Mouse (Mus musculus): Measurements from ENCODE around the gene Ccdc149.

Gene Ccdc149

DNA sequence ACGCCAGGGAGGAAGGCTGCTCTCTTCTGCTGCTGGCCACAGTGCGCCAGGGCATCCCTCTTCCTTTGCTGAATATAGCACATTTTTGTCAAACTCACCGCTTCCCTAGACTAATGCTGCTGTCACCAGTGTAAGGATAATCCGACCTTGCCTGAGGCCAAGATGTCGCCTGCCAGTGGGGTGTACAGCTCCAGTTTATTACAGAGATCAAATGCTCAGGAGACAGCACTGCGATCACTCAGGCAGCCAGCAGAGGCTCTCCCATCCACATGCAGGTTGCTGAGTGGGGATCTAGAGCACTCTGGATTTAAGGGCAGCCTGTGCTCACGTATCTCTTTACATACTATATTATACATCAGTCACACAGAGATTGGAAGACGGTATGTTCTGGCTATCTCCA is 22.1 kb downstream of the Ccdc149 start:
- no peak for DNase-seq (ENCODE audit: low read depth in 2 of 2, low spot score in 2 of 2)

DNA sequence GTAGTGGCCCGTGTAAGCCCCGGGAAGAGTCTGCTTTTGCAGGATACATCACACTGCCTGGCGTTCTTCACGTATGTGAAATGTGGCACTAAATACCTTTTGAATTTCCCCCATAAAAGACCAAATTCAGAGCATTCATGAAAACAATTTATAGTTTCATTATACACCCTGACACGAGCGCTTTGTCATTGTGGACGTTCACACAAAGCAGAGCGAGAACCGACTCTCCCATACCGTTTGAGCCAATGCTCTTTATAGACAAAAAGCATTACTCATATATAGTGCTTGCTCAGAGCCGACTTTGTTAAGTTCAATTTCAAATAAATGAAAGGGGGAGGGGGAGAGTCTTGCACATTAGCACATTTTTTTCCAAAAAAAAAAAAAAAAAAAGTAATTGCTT is 31.0 kb downstream of the Ccdc149 start:
- DNase-seq (ENCODE audit: low read depth in 2 of 2, low spot score in 2 of 2): no peak

DNA sequence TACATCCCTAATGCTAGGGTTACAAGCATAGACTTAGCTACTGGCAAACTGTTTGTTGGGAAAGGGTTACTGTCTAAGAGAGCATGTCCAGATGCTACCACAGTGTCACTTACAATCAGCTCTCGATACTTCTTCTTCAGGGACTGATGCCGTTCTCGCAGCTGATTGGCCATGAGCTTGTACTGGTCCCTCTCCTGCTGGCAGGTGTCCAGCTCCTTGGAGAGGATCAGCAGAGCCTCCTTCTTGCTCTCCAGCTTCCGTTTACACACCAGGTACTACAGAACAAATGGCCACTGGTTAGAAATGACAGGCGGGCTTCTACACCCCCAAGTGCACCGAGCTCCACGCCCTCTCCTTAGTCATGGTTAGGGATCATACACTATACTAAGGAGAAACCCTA is 32.4 kb downstream of the Ccdc149 start:
- no peak for DNase-seq (ENCODE audit: low read depth in 2 of 2, low spot score in 2 of 2)

DNA sequence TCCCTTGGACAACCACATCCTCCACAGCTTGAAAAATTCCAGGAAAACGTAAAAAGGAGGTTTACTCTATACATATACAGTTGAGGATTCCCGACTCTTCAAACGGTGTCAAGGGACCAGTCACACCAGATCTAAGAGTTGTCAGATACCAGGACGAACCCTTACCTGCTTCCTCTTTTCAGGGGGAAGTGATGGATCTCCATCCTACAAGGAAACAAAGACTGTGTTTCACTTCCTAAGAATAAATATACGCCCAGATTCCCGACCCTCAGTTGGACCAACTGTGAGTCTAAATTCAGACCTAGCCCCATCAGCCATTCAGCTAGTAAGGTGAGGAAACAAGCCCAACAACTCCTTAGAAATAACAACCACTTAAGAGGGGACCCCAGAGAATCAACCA is 35.8 kb downstream of the Ccdc149 start:
- no peak for DNase-seq (ENCODE audit: low read depth in 2 of 2, low spot score in 2 of 2)

DNA sequence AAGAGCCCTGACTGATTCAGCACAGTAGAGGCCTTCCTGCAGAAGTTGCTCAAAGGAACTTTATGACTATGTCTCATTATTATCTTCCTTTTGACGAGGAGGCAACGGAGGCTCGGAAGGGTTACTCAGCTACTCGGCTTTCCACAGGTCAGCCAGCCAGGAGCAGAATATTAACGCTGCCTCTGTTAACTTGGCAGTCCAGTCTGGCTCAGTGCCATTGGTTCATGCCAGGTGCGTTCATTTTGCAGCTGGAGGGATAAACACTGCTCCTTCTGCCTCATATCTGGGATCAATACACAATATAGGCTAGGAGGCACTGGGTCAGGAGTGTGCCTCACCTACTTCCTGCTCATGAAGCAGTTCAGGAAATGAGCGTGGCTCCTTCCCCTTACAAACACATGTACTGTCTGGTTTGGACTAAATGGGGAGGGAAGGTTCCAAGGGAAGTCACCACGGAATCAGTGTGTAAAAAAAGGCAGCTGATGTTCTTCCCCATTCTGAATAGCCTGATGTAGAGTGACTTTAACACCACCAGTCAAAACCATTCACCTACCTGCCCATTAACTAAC is 40.0 kb downstream of the Ccdc149 start:
- DNase-seq (ENCODE audit: low read depth in 2 of 2, low spot score in 2 of 2): no peak

DNA sequence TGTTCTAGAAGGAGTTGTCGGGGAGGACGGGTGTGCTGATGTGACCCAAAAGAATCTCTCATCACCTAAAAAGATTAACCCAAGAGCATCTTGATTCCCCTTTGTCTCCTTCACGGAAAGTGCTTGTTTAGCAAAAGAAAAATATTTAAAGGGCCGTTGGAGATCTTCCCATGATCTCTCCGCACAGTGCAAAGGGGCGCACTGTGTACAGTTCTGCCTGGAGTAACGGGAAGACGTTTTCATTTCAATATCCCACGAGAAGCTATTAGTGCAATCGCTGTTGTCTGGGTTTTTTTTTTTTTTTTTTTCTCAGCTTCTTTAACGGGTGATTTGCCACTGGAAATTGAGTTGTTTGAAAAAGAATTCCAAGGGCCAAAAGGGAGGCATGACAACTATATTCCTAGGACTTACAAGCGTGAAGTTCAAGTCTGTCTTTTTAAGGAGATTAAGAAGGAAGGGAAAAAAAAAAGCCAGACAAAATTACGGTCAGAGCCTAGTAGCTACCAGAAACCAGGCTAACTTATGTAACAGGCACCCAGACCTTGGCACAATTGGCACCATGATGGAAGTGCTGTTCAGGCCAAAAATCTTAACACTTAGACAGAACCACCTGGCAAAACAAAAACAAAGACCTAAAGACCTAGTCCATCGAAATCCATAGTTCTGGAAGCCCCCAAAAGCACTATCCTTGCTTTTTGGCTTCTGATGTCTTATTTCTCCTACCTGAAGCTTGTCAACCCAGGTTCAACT is 41.4 kb downstream of the Ccdc149 start:
- DNase-seq (ENCODE audit: low read depth in 2 of 2, low spot score in 2 of 2): no peak

DNA sequence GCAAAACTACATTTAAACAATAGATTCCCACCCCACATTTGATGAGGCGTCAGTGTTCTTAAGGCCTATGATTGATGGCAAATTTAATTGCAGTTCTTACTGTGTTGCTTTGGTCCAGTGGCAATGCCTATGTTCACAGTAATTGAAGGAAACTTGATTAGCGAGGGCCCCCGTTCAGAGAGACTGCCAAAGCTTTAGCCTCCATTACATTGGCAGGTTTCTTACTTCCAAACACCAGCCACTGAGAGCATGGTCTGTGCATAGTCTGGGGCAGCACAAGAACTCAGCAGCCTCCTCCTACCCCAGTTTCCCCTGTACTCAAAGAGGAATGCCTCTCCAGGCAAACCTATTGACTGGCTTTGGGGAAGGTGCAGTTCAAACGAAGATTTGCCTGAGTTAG is 42.7 kb downstream of the Ccdc149 start:
- no peak for DNase-seq (ENCODE audit: low read depth in 2 of 2, low spot score in 2 of 2)

DNA sequence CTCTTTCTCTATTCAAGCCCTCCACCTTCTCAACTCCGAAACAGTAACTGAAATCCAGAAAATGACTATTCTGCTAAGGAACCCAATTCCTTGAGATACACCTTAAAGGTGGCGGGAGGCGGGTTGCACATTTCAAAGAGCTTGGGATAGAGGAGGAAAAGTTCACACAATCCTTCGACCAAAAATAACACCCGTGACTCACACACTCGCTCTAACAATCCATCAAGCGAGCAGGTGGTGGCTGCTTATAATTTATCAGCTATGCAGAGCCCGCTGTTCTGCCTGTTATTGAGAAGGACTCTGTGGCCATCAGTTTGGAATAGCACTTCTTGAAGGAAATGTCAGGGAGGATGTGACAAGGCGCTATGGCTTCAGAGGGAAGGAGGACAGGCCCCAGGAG is 45.5 kb downstream of the Ccdc149 start:
- no peak for DNase-seq (ENCODE audit: low read depth in 2 of 2, low spot score in 2 of 2)

DNA sequence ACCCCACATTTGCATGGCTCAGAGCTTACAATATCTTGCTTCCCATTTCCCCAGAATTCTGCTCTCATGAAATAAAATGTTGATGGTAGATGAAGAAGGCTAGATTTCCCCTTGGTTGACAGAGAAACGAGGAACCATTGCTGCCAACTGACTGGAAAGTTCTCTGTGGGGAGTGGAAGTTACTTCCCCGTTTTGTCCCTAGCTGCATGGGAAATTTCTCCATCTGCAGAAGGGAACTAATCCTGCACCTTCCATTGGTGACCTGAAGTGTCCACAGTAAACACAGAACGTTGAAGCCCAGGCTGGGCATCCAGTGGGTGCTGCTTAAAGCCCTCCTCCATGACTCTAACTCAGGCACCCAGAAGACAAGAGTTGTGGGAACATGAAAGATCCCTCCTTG is 47.4 kb downstream of the Ccdc149 start:
- no peak for DNase-seq (ENCODE audit: low read depth in 2 of 2, low spot score in 2 of 2)

DNA sequence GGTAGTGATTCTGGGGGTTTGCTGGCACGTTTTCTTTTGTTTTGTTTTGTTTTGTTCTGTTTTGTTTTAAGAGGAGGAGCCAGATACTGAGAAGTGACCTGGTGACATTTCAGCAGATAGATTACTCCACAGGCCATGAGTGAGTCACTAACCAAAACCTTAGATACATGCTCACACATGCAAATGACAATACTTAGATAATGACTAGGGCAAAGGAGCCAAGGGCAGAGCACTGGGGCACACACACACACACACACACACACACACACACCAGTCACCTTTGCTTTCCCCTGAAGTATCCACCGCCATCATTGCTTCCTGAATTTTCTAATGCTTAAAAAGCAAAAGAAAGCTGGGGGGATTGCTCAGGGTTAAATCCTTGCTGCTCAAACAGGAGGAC is 54.8 kb downstream of the Ccdc149 start:
- no peak for DNase-seq (ENCODE audit: low read depth in 2 of 2, low spot score in 2 of 2)

DNA sequence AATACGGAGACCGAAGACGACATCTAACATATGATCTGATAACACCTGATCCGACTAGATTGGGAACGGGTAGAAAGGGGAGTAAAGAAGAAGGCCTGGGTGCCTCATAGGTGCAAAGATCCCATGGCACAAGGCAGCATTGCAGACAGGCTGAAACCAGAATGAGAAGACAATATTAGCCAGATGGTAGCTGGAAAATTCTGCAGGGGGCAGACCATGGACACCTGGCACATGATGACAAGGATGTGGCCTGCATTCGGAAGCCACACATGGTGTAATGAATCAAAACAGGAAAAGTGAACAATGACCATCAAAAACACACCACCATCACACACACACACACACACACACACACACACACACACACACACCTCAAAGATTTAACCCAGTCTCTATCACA is 55.4 kb downstream of the Ccdc149 start:
- DNase-seq (ENCODE audit: low read depth in 2 of 2, low spot score in 2 of 2): no peak

DNA sequence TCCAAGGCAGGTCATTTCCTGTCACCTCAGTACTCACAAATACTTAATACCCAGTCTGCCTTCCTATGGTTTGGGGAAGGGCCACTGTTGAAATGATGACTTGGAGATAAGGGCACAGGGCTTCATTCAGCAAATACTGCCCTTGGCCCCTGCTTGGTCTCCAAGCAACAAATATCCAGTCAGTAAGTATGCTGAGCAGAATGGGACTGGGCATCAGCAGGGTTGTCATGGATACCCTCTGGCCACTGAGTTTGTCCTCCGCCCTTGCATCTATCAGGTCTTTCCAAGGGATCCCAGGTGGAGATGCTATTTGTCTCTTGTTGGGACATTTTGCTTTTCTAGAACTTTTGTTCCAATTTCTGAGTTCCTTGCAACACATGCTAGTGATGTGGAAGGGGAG is 56.1 kb downstream of the Ccdc149 start:
- DNase-seq (ENCODE audit: low read depth in 2 of 2, low spot score in 2 of 2): no peak

DNA sequence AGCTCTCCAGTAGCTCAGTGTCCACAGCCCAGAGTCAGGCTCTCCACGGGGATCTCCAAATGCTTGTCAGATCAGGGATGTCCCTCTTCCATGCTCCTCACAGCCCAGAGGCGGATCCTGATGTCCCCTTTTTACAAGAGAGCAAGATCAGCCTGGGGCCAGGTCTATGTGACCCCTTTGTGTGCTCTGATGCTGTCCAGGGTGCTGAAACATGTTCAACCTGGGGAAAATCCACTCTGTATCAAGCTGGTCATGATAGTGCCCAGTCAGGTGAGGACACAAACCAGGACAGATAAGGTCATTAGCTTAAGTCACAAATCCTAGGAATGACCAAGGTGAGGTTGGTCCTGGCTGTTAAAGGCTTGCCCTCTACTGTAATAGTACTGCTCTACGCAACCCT is 59.8 kb downstream of the Ccdc149 start:
- DNase-seq (ENCODE audit: low read depth in 2 of 2, low spot score in 2 of 2): no peak

DNA sequence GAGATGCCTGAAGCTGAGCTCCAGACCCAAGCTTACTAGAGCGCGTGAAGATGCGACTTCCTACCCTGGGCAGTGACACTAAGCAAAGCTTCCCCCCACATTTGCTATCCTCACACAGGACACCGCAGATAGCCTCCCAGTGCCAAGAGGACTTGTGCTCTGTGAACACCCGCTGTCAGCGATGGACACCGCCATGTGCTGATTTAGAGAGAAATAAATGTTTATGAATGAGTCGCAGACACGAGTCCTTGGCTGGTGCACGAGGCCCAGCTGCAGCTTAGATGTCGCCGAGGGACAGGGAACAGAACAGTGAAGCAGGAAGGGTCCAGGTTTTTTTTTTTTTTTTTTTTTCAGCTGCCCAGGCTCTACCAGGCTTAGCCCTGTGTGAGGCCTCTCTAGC is 61.1 kb downstream of the Ccdc149 start:
- no peak for DNase-seq (ENCODE audit: low read depth in 2 of 2, low spot score in 2 of 2)

DNA sequence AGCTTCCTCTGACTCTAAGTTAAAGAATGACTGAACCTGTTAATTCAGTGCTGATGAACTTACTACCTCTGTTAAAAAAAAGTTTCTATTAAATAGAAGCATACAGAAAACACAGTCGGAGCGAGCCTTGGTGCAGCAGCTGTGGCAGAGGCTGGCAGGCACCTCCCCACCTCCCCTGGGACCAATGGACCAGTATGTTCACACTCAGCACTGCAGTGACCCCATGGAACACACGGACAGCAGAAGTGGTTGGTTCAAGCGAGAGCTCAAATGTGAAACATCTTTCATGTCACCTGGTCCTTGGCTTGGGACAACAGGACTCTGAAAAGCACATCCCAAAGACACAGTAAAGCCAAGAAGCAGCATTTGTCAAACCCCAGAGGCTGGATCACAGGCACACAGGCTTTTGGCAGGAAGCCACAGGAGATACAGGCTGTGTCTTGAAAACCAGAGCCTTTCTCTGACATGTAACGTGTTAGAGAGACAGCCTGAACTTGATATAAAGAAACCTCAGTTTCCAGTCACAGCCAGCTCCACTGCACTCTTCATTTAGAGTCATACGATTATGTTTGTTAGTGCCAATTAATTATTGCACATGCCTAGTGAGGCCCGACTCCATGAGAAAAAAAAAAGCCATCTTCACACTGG is 62.5 kb downstream of the Ccdc149 start:
- DNase-seq (ENCODE audit: low read depth in 2 of 2, low spot score in 2 of 2): no peak

DNA sequence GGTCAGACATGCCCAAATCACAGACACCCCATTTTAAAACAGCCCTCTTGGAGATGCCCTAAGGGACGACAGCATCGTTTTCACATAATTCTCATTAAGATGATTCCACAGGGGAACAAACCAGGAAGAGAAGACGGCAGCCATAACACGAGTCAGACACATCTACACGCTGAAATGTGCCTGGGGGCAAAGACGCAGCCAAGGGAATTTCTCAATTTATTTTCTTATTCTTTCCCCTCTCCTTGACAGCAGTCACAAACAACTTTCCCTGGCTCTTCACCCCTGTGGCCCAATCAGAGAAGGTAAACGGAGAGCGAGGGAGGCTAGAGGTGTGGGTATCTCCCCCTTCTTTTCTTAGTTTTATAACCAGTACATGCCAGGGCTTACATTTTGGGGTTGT is 66.9 kb downstream of the Ccdc149 start:
- no peak for DNase-seq (ENCODE audit: low read depth in 2 of 2, low spot score in 2 of 2)

DNA sequence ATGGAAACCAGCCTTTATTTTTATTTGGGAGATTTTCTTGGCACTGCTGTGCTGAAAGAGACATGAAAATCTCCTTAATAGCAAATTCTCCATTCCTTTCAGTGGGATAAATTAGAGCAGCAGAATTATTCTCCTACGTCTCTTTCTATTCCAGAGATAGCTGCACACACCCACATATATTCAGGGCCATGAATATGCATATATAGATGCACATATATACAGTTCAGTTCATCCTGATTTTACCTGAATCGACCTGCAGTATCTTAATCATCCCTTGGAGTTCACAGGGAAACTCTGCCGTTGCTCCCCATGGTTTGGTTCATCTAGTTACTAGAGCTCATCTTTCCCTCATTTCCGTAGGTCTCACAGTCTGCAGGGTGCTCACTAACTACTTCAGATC is 77.6 kb downstream of the Ccdc149 start:
- DNase-seq (ENCODE audit: low read depth in 2 of 2, low spot score in 2 of 2): no peak

DNA sequence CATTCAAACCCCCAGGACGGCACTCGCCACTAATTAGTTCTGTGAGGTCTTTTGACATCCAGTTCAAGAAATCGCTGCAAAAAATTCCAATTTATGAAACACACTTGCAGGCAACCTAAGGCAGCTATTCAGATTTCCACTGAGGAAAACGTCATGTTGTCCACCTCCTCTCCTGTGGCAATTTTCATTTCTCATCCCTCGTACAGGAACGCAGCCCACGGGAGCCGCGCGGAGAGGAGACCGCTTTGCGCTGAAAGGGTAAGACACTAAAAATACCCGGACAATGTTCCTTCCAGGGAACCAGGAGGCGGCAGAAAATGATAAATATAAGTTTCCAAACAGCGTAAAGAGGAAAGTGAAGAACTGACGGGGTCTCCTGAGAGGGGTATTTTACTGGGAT is 79.8 kb downstream of the Ccdc149 start:
- no peak for DNase-seq (ENCODE audit: low read depth in 2 of 2, low spot score in 2 of 2)

DNA sequence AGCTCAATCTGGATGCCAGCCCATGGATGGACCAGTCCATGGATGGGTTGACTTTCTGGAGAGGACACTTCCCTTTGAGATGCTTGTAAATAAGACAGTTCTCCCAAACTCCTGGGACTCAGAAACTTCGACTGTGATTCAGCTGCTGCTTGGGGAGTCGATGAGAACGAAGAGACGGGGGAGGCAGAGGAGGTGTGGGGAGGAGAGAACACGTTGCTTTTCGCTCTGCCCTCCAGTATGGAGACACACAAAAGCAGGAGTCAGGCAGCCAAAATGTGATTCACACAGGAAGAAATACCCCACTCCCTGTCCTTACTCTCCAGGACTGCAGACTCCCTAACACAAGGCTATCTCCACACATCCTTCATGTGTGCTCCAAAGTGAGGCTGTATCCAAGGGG is 80.9 kb downstream of the Ccdc149 start:
- no peak for DNase-seq (ENCODE audit: low read depth in 2 of 2, low spot score in 2 of 2)

DNA sequence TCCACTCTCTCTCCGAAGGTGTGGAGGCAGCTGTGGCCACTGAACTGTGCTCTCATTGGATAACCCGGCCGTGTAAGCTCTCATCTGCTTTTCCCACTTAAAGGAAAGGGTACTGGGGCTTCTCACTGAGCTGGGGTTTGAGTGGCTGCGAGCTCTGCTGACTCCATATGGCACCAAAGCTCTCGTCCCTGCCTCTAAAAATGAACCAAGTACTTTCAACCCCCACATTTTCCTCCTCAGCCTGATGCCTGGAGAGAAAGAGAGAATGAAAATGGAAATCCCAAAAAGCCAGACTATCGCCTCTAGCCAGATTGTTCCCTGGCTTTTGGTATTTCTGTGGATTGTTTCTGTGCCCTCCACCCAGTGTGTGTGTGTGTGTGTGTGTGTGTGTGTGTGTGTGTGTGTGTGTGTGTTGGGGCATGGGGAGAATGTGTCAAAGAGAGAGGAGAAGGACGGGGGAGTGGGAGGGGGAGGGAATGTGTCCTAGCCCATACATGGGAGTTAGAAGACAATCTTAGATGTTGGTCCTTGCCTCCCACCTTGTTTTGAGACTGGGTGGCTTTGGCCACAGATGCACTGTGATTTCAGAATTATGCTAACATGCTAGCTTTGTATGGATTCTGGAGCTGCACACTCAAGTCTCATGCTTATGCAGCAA is 83.1 kb downstream of the Ccdc149 start:
- no peak for DNase-seq (ENCODE audit: low read depth in 2 of 2, low spot score in 2 of 2)

DNA sequence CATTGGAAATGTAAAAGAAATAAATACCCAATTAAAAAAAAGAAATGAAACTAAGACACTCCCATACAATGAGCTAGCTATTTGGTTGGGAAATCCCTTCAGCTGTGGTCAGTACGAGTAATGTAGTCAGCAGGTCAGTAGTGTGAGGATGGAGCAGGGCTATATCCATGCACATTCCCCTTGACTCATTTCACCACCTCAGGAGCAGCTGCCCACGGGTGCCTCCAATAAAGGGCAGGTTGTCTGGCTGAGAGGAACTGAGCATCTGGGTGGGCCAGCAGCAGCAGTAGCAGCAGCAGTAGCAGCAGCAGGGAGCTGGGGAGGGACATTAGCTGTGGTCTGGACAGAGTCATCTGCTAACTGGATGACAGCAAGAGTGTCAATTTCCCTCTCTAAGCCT is 85.3 kb downstream of the Ccdc149 start:
- DNase-seq (ENCODE audit: low read depth in 2 of 2, low spot score in 2 of 2): no peak

DNA sequence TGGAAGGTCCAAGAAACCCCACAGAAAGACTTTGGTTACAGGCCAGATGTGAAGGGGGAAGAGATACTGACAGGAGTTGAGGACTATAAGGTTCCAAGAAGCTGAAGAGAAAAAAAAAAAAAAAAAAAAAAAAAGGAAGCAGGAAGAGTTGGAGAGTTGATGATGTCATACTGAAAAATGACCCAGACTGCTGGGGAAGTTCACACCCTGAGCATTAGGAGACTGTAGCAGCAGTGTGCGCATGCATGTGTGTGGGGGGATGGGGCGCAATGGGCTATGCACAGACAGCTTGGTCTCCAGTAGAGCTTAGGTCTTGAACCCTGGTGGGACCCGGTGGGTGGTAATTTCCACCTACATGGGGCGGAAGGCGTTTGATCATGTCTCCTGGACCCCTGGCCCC is 87.6 kb downstream of the Ccdc149 start:
- no peak for DNase-seq (ENCODE audit: low read depth in 2 of 2, low spot score in 2 of 2)

Measured in CD8-positive naive resting alpha-beta T cell, adult 2 months (primary cell).